Mouse (Mus musculus): ENCODE data around the gene Atp5c1.
A peak's percentile ranks its signal among the peaks of the same experiment; 100 is the strongest.

Atp5c1 gene

DNA sequence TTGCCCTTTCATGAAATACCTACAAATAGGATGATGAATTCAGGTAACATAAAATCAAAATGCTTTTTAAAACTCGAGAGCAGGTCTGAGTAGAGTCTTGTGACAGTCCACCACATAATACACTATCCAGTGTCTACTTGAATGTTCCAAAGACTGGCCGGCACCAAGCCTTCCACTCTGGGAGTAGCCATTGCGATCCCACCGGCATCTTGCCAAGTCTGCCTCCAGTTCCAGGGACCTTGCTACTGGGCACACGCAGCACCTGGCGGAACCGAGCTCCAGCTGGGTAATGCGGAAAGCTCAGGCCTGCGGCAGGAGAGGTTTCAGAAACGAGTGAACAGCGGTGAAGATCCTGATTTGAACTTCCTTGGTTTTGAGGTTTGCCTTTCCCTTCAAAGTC is 59.0 kb downstream of the Atp5c1 start:
- no peaks in the 10 kb centered on the region for H3K27me3 ChIP-seq (ENCODE audit: control insufficient read depth, insufficient read depth, low read length, poor library complexity, severe bottlenecking)
- no peak for DNase-seq (ENCODE audit: low read depth, low spot score)
- peaks cover 2% of the 10 kb centered on the region; the same call in 1 of the 2 replicates for H3K36me3 ChIP-seq (ENCODE audit: control insufficient read depth, insufficient read depth, low read length, poor library complexity, severe bottlenecking)

DNA sequence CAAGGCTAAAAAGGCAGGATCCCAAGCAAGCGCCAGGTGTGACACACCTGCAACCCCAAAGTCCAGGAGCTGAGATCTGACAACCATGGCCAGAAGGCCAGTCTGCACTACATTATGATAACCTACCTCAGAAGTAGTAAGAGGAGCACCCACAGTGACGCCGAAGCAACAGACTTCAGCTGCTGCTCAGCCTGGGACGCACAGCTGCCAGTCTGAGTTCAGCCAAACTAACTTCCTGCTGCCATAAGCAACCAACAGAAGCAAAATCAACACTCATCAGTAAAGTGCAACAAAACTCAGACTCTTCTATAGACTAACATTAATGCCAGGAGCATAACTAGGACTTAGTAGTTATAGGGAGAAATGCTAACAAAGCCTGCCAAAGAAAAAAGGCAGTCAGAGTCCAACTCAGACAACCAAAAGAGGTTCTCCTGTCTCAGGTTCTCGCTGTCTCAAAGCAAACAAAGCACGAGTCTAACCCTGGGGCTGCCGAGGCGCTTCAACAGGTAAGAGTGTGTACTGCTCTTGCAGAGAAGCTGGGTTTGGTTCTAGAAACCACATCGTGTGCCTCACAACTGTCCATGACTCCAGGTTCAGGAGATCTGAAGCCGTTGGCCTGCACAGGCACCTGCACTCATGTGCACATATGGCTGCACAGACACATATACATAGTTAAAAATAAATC is 65.2 kb downstream of the Atp5c1 start:
- DNase-seq (ENCODE audit: low read depth, low spot score), result no peak
- Histone ChIP-seq H3K36me3 (ENCODE audit: control insufficient read depth, insufficient read depth, low read length, poor library complexity, severe bottlenecking) (no peaks in the 10 kb centered on the region), H3K27me3 (ENCODE audit: control insufficient read depth, insufficient read depth, low read length, poor library complexity, severe bottlenecking) (no peaks in the 10 kb centered on the region)

GRCm38 (mm10) chr2:10010263-10010909 is 69.9 kb downstream of the Atp5c1 start:
- DNase-seq (ENCODE audit: low read depth, low spot score), result peak; percentile 78
- Histone ChIP-seq H3K27me3 (ENCODE audit: control insufficient read depth, insufficient read depth, low read length, poor library complexity, severe bottlenecking) (no peaks in the 10 kb centered on the region), H3K36me3 (ENCODE audit: control insufficient read depth, insufficient read depth, low read length, poor library complexity, severe bottlenecking) (no peaks in the 10 kb centered on the region)

DNA sequence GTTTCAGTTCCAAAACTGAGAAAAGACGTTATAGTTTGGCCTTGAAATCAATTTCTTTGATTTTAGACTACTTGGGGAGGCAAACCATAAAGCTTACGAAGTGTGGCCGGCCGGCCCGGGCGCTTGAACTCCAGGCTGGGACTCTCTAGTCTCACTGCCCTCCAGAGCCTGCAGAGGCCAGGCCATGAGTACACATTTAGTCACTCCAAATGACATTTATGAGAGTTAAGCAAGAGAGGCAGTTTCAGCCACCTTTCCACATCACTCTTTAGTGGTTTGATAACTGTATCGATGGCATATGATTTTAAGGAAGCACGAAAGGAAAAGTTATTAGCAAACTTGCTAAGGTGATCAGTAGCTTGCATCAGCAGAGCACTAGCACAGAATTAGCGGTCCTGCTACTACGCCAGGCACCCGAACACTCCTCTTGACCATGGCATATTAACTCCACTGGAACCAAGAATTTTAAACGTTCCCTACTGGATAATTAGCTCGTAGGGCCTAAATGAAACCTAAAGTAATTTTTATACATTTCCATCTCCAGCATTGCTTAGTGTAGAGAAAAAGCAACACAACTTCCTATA is 70.5 kb downstream of the Atp5c1 start:
- no peaks in the 10 kb centered on the region for H3K36me3 ChIP-seq (ENCODE audit: control insufficient read depth, insufficient read depth, low read length, poor library complexity, severe bottlenecking)
- H3K27me3 ChIP-seq (ENCODE audit: control insufficient read depth, insufficient read depth, low read length, poor library complexity, severe bottlenecking), result no peaks in the 10 kb centered on the region
- DNase-seq (ENCODE audit: low read depth, low spot score), result no peak

- H3K27me3 ChIP-seq (ENCODE audit: control insufficient read depth, insufficient read depth, low read length, poor library complexity, severe bottlenecking), result no peaks in the 10 kb centered on the region
- no peak for DNase-seq (ENCODE audit: low read depth, low spot score)
- H3K36me3 ChIP-seq (ENCODE audit: control insufficient read depth, insufficient read depth, low read length, poor library complexity, severe bottlenecking), result no peaks in the 10 kb centered on the region
Observed at GRCm38 (mm10) chr2:10008593-10008992, 71.7 kb downstream of the Atp5c1 start.
